Mouse (Mus musculus) cerebellum, adult 2 months (tissue): ENCODE measurements around the gene Slfn9.

Experiments
- CTCF ChIP-seq: fragments of 200-500 bp; IDR thresholded peaks from 2 replicates; pipeline ENCODE4 v1.5.1; 2011; ENCODE audit warnings: low read depth, mild to moderate bottlenecking, control low read depth, low read length, moderate library complexity, borderline replicate concordance; ENCODE audit not compliant: insufficient read depth
- POLR2A ChIP-seq: fragments of 200-500 bp; IDR thresholded peaks from 2 replicates; pipeline ENCODE4 v1.6.1; 2011; ENCODE audit warnings: low read length, control low read depth, borderline replicate concordance; ENCODE audit not compliant: insufficient read depth

GRCm38 (mm10) chr11:82962215-82962614, 29.4 kb downstream of the Slfn9 start:
- TF ChIP-seq CTCF (no peak), POLR2A (no peak)
